Mouse (Mus musculus) limb, embryonic 13.5 days (tissue): ENCODE measurements around the gene Rab40b. TPM values are rescaled to one million over a fixed set of nuclear protein-coding genes. Genes with fewer than 3 reads are reported as not detected.
"Not testable (repeated sequence)": the region's sequence is repeated elsewhere in the genome, so short reads cannot be mapped to it uniquely, and the experiment has no call there.

Source experiments
- ATAC-seq: fragments of 200-750 bp; cut with Nextera tagmentation; 2 replicates; pipeline ENCODE4 v1.8.0; 2017; ENCODE audit warnings: low read depth, moderate number of reproducible peaks, moderate TSS enrichment; ENCODE audit not compliant: low FRiP score
- H3K27ac ChIP-seq: fragments of 300-500 bp; sonication (generic); 2 replicates; pipeline ENCODE4 v1.5.1; 2015; ENCODE audit warnings: inconsistent platforms, mild to moderate bottlenecking, moderate library complexity
- H3K27me3 ChIP-seq: fragments of 300-500 bp; sonication (generic); 2 replicates; pipeline ENCODE4 v1.6.1; 2015; ENCODE audit warnings: mild to moderate bottlenecking, inconsistent platforms
- H3K36me3 ChIP-seq: fragments of 300-500 bp; sonication (generic); 2 replicates; pipeline ENCODE4 v1.6.1; 2015; ENCODE audit warnings: inconsistent platforms, mild to moderate bottlenecking, moderate library complexity
- H3K4me1 ChIP-seq: fragments of 300-500 bp; sonication (generic); 2 replicates; pipeline ENCODE4 v1.6.1; 2015; ENCODE audit warnings: inconsistent platforms
- H3K4me2 ChIP-seq: fragments of 300-500 bp; sonication (generic); replicated peaks from 2 replicates; pipeline ENCODE4 v1.6.1; 2015; ENCODE audit warnings: inconsistent platforms, mild to moderate bottlenecking, moderate library complexity
- H3K4me3 ChIP-seq: fragments of 300-500 bp; sonication (generic); 2 replicates; pipeline ENCODE4 v1.5.1; 2015; ENCODE audit warnings: moderate library complexity, mild to moderate bottlenecking, inconsistent platforms
- H3K9ac ChIP-seq: fragments of 300-500 bp; sonication (generic); 2 replicates; pipeline ENCODE4 v1.6.1; 2015; ENCODE audit warnings: mild to moderate bottlenecking, inconsistent platforms
- H3K9me3 ChIP-seq: fragments of 300-500 bp; sonication (generic); 2 replicates; pipeline ENCODE4 v1.6.1; 2016; ENCODE audit warnings: inconsistent platforms
- WGBS: fragments of 180-500 bp; shearing (Covaris S2); methylation state at CpG from one replicate; pipeline ENCODE4 v1.1.7; 2015; 5-methylcytosine and 5-hydroxymethylcytosine counted together
- microRNA-seq: library from miRNA; unstranded; fragments of <30 nt; microRNA quantifications from one replicate; pipeline ENCODE4, GENCODE M21; 2016
- polyA plus RNA-seq: library from polyadenylated mRNA; unstranded; fragments of >200 nt; fragmentation: Nextera tagmentation; extraction: Ambion mirVana; gene quantifications from 2 replicates; pipeline ENCODE4 v1.2.1, GENCODE M21; 2015

Rab40b gene
- polyA plus RNA-seq, 1 experiment from 2014 or later, result 13.1 TPM

DNA sequence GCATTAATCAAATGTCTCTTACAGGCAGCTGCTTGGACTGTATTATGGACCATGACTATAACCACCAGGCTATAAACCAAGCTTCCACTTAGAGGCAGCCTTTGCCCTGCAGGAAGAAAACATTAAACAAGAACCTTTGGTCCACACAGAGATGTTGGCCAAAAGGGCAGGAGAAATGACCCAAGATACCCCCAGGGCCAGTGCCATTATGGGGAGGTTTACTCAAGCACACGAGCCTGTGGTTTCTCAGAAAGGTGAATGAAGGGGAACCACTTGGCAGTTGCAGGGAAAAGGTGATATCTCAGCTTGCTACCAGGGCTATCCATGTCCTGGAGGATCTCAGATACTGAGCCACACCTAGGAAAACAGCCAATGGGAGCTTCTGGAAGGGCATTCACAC lies 62.0 kb downstream of the Rab40b start:
- ATAC-seq, result no peak
- H3K9ac ChIP-seq, result no peak overlapping the region
- WGBS, result 81% methylated on average over 1 of the region's 1 CpGs
- no peaks in the 10 kb centered on the region for H3K27me3 ChIP-seq
- H3K4me2 ChIP-seq, result no peak overlapping the region
- H3K4me1 ChIP-seq, result no peaks in the 10 kb centered on the region
- H3K36me3 ChIP-seq, result peaks cover 51% of the 10 kb centered on the region
- no peak overlapping the region for H3K27ac ChIP-seq
- peaks cover 2% of the 10 kb centered on the region; the same call in 1 of the 2 replicates for H3K9me3 ChIP-seq
- no peak overlapping the region for H3K4me3 ChIP-seq

DNA sequence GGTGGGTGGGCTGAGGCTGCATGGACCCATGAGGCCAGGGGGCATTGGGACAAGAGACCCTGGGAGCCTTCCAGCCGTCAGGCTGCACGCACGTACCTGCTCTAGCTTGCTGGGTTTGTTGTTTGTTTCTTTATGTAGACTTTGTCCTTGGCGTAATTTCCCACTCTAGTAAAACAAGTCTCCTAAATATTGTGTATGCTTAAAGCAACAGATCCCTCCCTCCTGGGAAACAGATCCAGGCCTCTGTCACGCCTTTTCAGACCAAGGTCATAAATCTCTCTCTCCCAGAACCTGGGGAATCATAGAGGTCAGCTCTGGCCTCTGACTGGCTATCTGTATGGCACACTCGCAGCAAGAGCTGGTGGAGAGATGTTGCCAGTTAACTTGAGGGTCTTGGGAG lies 80.3 kb downstream of the Rab40b start:
- Histone ChIP-seq H3K36me3 (peaks cover 80% of the 10 kb centered on the region), H3K9me3 (peaks cover 12% of the 10 kb centered on the region)
- not testable (repeated sequence) for H3K27me3 ChIP-seq, H3K4me3 ChIP-seq, H3K27ac ChIP-seq, H3K4me2 ChIP-seq, H3K9ac ChIP-seq, ATAC-seq, H3K4me1 ChIP-seq
- WGBS, result 85% methylated on average over 6 of the region's 6 CpGs

DNA sequence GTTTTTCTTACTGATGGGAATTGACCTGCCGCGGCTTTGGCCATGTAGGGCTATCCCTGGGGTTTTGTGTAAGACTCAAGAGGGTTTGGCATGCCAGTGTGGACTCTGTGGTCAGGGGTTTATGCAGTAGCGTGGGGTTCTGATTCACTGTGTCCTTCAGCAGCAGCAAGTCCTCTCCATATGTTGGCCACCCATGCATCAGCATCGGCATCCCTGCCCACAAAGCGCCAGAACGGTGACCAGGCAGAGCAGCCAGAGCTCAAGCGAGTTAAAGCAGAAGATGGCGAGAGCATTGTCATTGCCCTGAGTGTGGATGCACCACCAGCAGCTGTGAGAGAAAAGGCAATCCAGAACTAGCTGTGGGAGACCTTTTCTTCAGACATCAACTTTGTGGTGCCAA lies 81.4 kb downstream of the Rab40b start:
- H3K9me3 ChIP-seq, result peaks cover 12% of the 10 kb centered on the region
- no peak overlapping the region for H3K9ac ChIP-seq
- no peaks in the 10 kb centered on the region for H3K27me3 ChIP-seq
- H3K4me1 ChIP-seq, result no peaks in the 10 kb centered on the region
- H3K4me2 ChIP-seq, result no peak overlapping the region
- H3K36me3 ChIP-seq, result peaks cover 91% of the 10 kb centered on the region
- no peak overlapping the region for H3K27ac ChIP-seq
- no peak overlapping the region for H3K4me3 ChIP-seq
- 96% methylated on average over 8 of the region's 8 CpGs for WGBS
- no peak for ATAC-seq

Small RNAs within 50 kb of the gene (microRNA-seq; reads per million reads assigned to microRNA genes)
- gene Mir7236, result not detected

Other genes starting within 250 kb of the Rab40b start
- gene Tex19.1, start 242.1 kb downstream of the Rab40b start, polyA plus RNA-seq, result not detected in 2 replicates
- gene Uts2r, start 228.0 kb downstream of the Rab40b start, polyA plus RNA-seq, result 1.2 and 1.3 TPM in 2 replicates
- gene Hexdc, start 183.8 kb downstream of the Rab40b start, polyA plus RNA-seq, result 10.4 and 10.6 TPM in 2 replicates
- 20.0 and 22.4 TPM in 2 replicates for gene Ogfod3, start 183.5 kb downstream of the Rab40b start, polyA plus RNA-seq
- 40.2 and 41.5 TPM in 2 replicates for gene Cybc1, start 158.9 kb downstream of the Rab40b start, polyA plus RNA-seq
- 69.3 and 73.5 TPM in 2 replicates for gene Narf, start 151.0 kb downstream of the Rab40b start, polyA plus RNA-seq
- 8.9 and 9.2 TPM in 2 replicates for gene Foxk2, start 128.3 kb downstream of the Rab40b start, polyA plus RNA-seq
- 108 and 111 TPM in 2 replicates for gene Wdr45b, start 33.8 kb downstream of the Rab40b start, polyA plus RNA-seq
- 11.0 and 11.8 TPM in 2 replicates for gene Fn3krp, start 33.1 kb upstream of the Rab40b start, polyA plus RNA-seq
- 0.47 and 0.91 TPM in 2 replicates for gene Fn3k, start 46.7 kb upstream of the Rab40b start, polyA plus RNA-seq
- gene Tbcd, start 63.7 kb upstream of the Rab40b start, polyA plus RNA-seq, result 42.3 TPM in 2 replicates
- gene Zfp750, start 131.1 kb upstream of the Rab40b start, polyA plus RNA-seq, result 4.2 and 5.4 TPM in 2 replicates